Mouse (Mus musculus): ENCODE measurements around the gene Dctd. TPM values are rescaled to one million over a fixed set of nuclear protein-coding genes. Genes with fewer than 3 reads are reported as not detected.

The Dctd gene
- 22.6 and 23.5 TPM in 2 replicates for polyA plus RNA-seq (2015; fragmentation: Nextera tagmentation; extraction: Ambion mirVana)

DNA sequence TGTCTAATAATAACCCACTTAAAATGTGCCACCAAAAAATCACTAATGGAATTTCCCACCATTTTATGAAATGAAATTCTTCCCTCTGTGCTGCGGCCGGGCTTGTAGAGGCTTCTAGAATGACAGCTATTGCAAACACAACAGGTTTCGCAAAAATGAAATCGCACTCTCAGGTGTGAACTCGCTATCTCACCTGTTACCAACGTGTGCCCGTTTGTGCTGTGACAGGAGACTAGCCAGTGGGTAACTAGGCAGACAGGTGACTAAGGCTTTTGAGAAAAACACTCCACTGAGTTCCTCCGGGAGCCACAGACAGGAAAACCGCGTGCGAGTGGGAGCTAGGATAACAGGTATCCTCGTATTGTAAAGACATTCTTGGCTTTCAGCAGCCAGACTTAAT lies at the start of gene Dctd:
Gene Dctd (plus strand): TSS at position 301 of the 400 bp plus-strand sequence.
- H3K9ac ChIP-seq (ENCODE audit: low read length) = no peak within 1 kb of the TSS
- H3K36me3 ChIP-seq (ENCODE audit: control insufficient read depth, insufficient read depth, low read length) = no peaks in the 10 kb centered on the region
- H3K27ac ChIP-seq (ENCODE audit: low read length) = no peak within 1 kb of the TSS
- H3K27me3 ChIP-seq (ENCODE audit: control insufficient read depth, insufficient read depth, low read length) = no peaks in the 10 kb centered on the region
- H3K4me1 ChIP-seq (ENCODE audit: control insufficient read depth, insufficient read depth, low read length) = 0 out of 2 replicates have a peak, but pooled peaks cover 5% of the 10 kb centered on the region
- no peaks in the 10 kb centered on the region for H3K9me3 ChIP-seq (replicated peaks; ENCODE audit: control insufficient read depth, low read length)
- peak within 1 kb of the TSS; percentile 41; the same call in 1 of the 2 replicates for H3K4me3 ChIP-seq (replicated peaks; ENCODE audit: low read length)
- no peak for ATAC-seq (ENCODE audit: insufficient read depth, low FRiP score)
- WGBS = 87% methylated on average over 12 of the region's 12 CpGs
- H3K4me2 ChIP-seq (ENCODE audit: low read depth, low read length) = peak within 1 kb of the TSS; percentile 64

DNA sequence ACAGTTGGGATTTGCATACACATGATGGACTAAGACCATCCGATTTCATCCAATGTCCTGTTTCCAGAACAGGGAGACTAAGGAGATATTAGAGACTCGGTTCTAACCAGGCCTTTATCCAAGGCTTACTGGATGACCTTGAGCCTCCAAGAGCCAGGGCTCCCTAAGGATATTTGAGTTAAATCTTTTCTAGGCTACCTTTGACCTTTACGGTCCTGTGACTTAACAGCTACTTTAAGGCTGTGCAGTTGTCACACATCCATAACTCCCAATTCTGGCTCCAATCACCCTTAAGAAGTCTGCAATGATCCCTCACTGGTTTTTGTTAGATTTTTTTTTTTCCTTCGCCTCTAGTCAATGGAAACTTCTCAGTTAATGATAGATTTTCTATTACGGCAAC lies 45.3 kb upstream of the Dctd start:
- no peaks in the 10 kb centered on the region for H3K9me3 ChIP-seq (replicated peaks; ENCODE audit: control insufficient read depth, low read length)
- H3K27ac ChIP-seq (ENCODE audit: low read length) = no peak overlapping the region
- H3K4me3 ChIP-seq (replicated peaks; ENCODE audit: low read length) = no peak overlapping the region
- WGBS = 82% methylated on average over 5 of the region's 5 CpGs
- no peaks in the 10 kb centered on the region for H3K36me3 ChIP-seq (ENCODE audit: control insufficient read depth, insufficient read depth, low read length)
- H3K27me3 ChIP-seq (ENCODE audit: control insufficient read depth, insufficient read depth, low read length) = no peaks in the 10 kb centered on the region
- no peak for ATAC-seq (ENCODE audit: insufficient read depth, low FRiP score)
- no peak overlapping the region for H3K4me2 ChIP-seq (ENCODE audit: low read depth, low read length)
- no peaks in the 10 kb centered on the region for H3K4me1 ChIP-seq (ENCODE audit: control insufficient read depth, insufficient read depth, low read length)
- H3K9ac ChIP-seq (ENCODE audit: low read length) = no peak overlapping the region

DNA sequence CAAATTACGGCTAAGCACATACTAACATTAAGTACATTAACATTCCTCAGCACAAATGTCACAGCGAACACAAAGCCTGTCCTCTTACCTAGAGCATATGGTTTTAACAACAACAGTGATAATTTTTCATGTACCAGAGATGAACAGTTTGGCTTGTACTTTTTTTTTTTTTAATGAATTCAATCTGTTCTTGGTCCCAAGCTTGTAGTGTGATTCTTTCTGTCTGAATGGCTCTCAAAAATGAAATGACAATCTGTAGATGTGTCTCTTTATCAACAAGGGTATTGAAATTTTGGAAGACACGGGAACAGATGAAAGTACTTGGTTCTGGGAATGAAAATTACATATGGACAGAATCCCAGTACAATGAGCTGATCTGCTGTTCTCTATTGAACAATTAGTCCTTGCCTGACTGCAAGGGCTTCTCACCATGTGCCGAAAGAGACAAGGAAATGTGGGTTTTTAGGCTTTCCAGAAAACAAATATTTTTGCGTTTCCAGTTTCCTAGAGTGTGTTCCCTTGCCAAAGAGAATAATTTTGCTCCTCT lies 35.3 kb upstream of the Dctd start:
- 79% methylated on average over 5 of the region's 5 CpGs for WGBS
- no peaks in the 10 kb centered on the region for H3K4me1 ChIP-seq (ENCODE audit: control insufficient read depth, insufficient read depth, low read length)
- H3K36me3 ChIP-seq (ENCODE audit: control insufficient read depth, insufficient read depth, low read length) = no peaks in the 10 kb centered on the region
- H3K27me3 ChIP-seq (ENCODE audit: control insufficient read depth, insufficient read depth, low read length) = no peaks in the 10 kb centered on the region
- no peak overlapping the region for H3K4me3 ChIP-seq (replicated peaks; ENCODE audit: low read length)
- H3K4me2 ChIP-seq (ENCODE audit: low read depth, low read length) = no peak overlapping the region
- H3K27ac ChIP-seq (ENCODE audit: low read length) = no peak overlapping the region
- no peaks in the 10 kb centered on the region for H3K9me3 ChIP-seq (replicated peaks; ENCODE audit: control insufficient read depth, low read length)
- no peak overlapping the region for H3K9ac ChIP-seq (ENCODE audit: low read length)
- ATAC-seq (ENCODE audit: insufficient read depth, low FRiP score) = no peak

DNA sequence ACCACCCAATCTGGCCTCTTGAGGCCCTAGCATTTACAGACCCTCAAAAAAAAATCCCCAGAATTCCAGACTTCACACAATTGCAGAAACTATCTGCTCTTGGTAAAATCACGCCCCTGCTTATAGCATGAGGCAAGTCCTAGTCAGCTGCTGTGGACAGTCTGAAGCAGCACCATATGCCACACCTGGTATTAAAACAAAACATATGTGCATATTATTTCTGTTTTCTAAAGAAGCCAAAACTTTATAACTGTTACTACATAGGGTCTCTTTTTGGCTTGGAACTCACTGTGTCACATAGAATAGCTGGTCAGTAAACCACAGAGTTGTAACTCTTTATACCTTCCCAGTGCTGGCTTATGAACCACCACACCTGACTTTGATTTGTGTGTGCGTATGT lies 24.7 kb upstream of the Dctd start:
- no peaks in the 10 kb centered on the region for H3K4me1 ChIP-seq (ENCODE audit: control insufficient read depth, insufficient read depth, low read length)
- H3K27me3 ChIP-seq (ENCODE audit: control insufficient read depth, insufficient read depth, low read length) = no peaks in the 10 kb centered on the region
- no peak overlapping the region for H3K9ac ChIP-seq (ENCODE audit: low read length)
- no peak overlapping the region for H3K4me3 ChIP-seq (replicated peaks; ENCODE audit: low read length)
- no peak overlapping the region for H3K27ac ChIP-seq (ENCODE audit: low read length)
- ATAC-seq (ENCODE audit: insufficient read depth, low FRiP score) = no peak
- no peaks in the 10 kb centered on the region for H3K36me3 ChIP-seq (ENCODE audit: control insufficient read depth, insufficient read depth, low read length)
- no peaks in the 10 kb centered on the region for H3K9me3 ChIP-seq (replicated peaks; ENCODE audit: control insufficient read depth, low read length)
- no peak overlapping the region for H3K4me2 ChIP-seq (ENCODE audit: low read depth, low read length)
- 90% methylated on average over 2 of the region's 2 CpGs for WGBS

DNA sequence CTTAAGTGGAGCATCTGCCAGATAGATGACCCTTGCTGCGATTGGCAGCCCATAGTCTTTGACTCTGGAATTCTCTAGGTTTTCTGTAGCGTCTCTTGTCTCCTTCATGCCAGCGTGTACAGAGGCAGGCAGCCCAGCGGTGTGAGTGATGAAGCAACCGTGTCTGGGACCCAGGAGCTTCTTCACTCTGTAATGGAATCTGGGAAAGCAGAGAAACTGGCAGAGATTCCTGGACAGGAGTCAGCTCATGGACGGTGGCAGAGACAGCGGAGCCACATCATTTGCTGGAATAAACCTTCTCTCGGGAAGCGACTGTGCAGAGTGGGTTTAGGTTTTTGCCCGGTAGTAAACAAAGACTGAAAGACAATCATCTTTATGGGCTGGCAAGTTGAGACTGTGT lies 16.5 kb upstream of the Dctd start:
- no peak overlapping the region for H3K9ac ChIP-seq (ENCODE audit: low read length)
- H3K4me3 ChIP-seq (replicated peaks; ENCODE audit: low read length) = no peak overlapping the region
- H3K27me3 ChIP-seq (ENCODE audit: control insufficient read depth, insufficient read depth, low read length) = no peaks in the 10 kb centered on the region
- WGBS = 62% methylated on average over 10 of the region's 10 CpGs
- no peaks in the 10 kb centered on the region for H3K4me1 ChIP-seq (ENCODE audit: control insufficient read depth, insufficient read depth, low read length)
- H3K27ac ChIP-seq (ENCODE audit: low read length) = no peak overlapping the region
- H3K9me3 ChIP-seq (replicated peaks; ENCODE audit: control insufficient read depth, low read length) = no peaks in the 10 kb centered on the region
- ATAC-seq (ENCODE audit: insufficient read depth, low FRiP score) = no peak
- H3K36me3 ChIP-seq (ENCODE audit: control insufficient read depth, insufficient read depth, low read length) = no peaks in the 10 kb centered on the region
- no peak overlapping the region for H3K4me2 ChIP-seq (ENCODE audit: low read depth, low read length)

DNA sequence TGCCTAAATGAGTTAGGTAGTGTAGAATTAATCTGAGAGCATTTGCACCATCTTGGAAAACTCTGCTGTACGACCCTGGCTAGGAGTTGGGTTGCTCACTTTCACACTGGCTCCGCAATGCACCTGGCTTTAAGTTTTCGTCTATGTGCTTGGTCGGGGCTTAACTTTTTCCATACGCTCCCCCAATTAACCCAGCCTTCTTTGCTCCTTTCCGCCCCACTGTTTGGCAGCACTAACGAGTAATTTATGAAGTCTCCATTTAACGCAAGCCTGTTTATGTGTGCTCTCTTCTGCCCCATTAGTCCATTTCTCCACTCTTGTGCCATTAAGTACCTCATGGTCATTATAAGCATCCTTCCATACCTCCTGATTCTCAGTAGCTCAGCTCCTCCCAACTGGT lies 8.2 kb upstream of the Dctd start:
- H3K9ac ChIP-seq (ENCODE audit: low read length) = no peak overlapping the region
- H3K27ac ChIP-seq (ENCODE audit: low read length) = no peak overlapping the region
- no peaks in the 10 kb centered on the region for H3K36me3 ChIP-seq (ENCODE audit: control insufficient read depth, insufficient read depth, low read length)
- no peaks in the 10 kb centered on the region for H3K9me3 ChIP-seq (replicated peaks; ENCODE audit: control insufficient read depth, low read length)
- no peak for ATAC-seq (ENCODE audit: insufficient read depth, low FRiP score)
- WGBS = 87% methylated on average over 8 of the region's 8 CpGs
- no peak overlapping the region for H3K4me3 ChIP-seq (replicated peaks; ENCODE audit: low read length)
- no peaks in the 10 kb centered on the region for H3K27me3 ChIP-seq (ENCODE audit: control insufficient read depth, insufficient read depth, low read length)
- H3K4me1 ChIP-seq (ENCODE audit: control insufficient read depth, insufficient read depth, low read length) = no peaks in the 10 kb centered on the region
- no peak overlapping the region for H3K4me2 ChIP-seq (ENCODE audit: low read depth, low read length)

DNA sequence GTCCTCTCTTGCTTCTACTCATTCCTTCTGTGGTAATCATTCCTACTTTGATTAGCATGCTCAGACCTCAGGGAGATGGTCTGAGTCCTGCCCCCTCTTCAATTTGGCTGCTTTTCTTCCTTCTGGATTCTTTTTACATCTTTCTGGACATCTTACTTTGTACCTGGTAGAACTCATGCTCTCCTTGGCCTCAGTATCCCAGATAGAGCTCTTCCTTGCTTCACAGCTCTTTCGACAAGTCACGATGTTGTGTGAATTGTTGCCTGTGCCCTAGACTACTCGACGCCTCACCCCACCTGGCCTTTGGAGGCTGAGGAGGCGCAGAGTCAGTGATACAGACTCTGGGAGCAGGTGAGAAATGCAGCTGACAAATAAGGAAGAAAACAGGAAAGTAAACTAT lies 3.5 kb upstream of the Dctd start:
- ATAC-seq (ENCODE audit: insufficient read depth, low FRiP score) = no peak
- Histone ChIP-seq H3K4me1 (ENCODE audit: control insufficient read depth, insufficient read depth, low read length) (0 out of 2 replicates have a peak, but pooled peaks cover 5% of the 10 kb centered on the region), H3K9me3 (replicated peaks; ENCODE audit: control insufficient read depth, low read length) (no peaks in the 10 kb centered on the region), H3K4me2 (ENCODE audit: low read depth, low read length) (no peak overlapping the region), H3K27ac (ENCODE audit: low read length) (no peak overlapping the region), H3K4me3 (replicated peaks; ENCODE audit: low read length) (no peak overlapping the region), H3K9ac (ENCODE audit: low read length) (no peak overlapping the region), H3K36me3 (ENCODE audit: control insufficient read depth, insufficient read depth, low read length) (no peaks in the 10 kb centered on the region), H3K27me3 (ENCODE audit: control insufficient read depth, insufficient read depth, low read length) (no peaks in the 10 kb centered on the region)
- 87% methylated on average over 5 of the region's 5 CpGs for WGBS

DNA sequence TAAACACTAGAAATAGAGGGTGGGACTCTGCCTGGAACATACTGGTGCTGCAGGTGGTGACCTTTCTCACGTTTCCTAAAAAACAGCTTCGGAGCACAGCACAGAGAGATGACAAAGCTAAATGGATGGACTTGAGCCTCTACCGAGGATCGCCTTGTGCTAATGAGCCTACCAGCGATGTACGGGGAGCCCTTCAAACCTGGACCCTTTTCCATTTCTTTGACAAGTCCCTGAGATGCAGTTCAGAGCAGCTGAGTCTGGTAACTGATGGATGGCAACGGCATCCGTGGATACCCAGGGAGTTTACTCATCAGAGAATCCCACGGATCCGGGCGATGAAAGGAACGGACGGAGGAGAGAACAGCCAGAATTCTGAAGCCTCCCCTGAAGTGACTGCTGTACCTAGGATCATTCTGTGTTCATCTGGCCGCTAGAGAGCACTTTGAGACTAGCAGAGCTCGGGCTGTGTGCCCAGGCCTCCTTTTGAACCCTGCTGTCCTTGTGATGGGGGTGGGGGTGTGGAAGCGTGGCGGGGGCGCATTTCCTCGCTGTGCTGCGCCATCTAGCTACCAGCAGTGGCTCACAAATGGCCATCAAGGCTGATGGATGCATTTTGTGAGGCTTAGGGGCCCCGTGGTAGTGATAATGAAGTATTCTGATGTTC lies 1.6 kb upstream of the Dctd start:
- peak overlapping the region; percentile 59 for H3K9ac ChIP-seq (ENCODE audit: low read length)
- no peaks in the 10 kb centered on the region for H3K27me3 ChIP-seq (ENCODE audit: control insufficient read depth, insufficient read depth, low read length)
- peak overlapping the region; percentile 41 for H3K4me3 ChIP-seq (replicated peaks; ENCODE audit: low read length)
- ATAC-seq (ENCODE audit: insufficient read depth, low FRiP score) = peak; percentile 89
- H3K36me3 ChIP-seq (ENCODE audit: control insufficient read depth, insufficient read depth, low read length) = no peaks in the 10 kb centered on the region
- H3K4me1 ChIP-seq (ENCODE audit: control insufficient read depth, insufficient read depth, low read length) = 0 out of 2 replicates have a peak, but pooled peaks cover 5% of the 10 kb centered on the region
- no peak overlapping the region for H3K27ac ChIP-seq (ENCODE audit: low read length)
- WGBS = 7% methylated on average over 21 of the region's 21 CpGs
- H3K4me2 ChIP-seq (ENCODE audit: low read depth, low read length) = peak overlapping the region; percentile 64
- H3K9me3 ChIP-seq (replicated peaks; ENCODE audit: control insufficient read depth, low read length) = no peaks in the 10 kb centered on the region

DNA sequence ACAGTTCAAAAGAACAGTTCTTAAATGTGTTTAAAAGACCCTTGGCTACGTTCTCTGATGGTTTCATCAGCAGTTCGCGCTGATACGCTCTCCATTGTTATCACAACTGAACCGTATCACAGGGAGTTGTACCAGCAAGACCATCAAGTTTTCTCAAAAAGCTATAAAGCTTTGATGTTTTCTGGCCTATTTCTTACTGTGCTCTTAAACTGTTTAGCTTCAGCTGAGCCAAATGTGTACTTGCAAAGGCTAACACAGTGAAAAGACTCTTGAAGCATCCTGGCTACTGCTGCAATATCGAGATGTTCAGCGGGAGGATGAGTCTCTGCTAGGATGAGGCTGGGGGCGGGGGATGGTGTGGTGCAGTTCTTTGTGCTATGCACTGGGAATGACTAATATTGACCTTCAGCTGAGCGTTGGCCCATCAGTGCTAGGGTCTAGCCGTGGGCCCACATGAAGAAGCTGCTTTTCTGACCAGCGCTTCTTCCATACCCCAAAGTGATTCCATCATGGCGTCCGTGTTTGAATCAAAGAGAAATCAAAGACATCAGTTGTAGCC lies 732 bp upstream of the Dctd start:
- ATAC-seq (ENCODE audit: insufficient read depth, low FRiP score) = no peak
- no peak overlapping the region for H3K9ac ChIP-seq (ENCODE audit: low read length)
- no peak overlapping the region for H3K27ac ChIP-seq (ENCODE audit: low read length)
- WGBS = 69% methylated on average over 13 of the region's 13 CpGs
- 0 out of 2 replicates have a peak, but pooled peaks cover 5% of the 10 kb centered on the region for H3K4me1 ChIP-seq (ENCODE audit: control insufficient read depth, insufficient read depth, low read length)
- peak overlapping the region; percentile 41; the same call in 1 of the 2 replicates for H3K4me3 ChIP-seq (replicated peaks; ENCODE audit: low read length)
- H3K9me3 ChIP-seq (replicated peaks; ENCODE audit: control insufficient read depth, low read length) = no peaks in the 10 kb centered on the region
- no peaks in the 10 kb centered on the region for H3K36me3 ChIP-seq (ENCODE audit: control insufficient read depth, insufficient read depth, low read length)
- H3K4me2 ChIP-seq (ENCODE audit: low read depth, low read length) = peak overlapping the region; percentile 64
- H3K27me3 ChIP-seq (ENCODE audit: control insufficient read depth, insufficient read depth, low read length) = no peaks in the 10 kb centered on the region

Data from stomach, embryonic 16.5 days (tissue).